Mouse (Mus musculus): ENCODE data around the gene Pramel4. TPM values are rescaled to one million over a fixed set of nuclear protein-coding genes. Genes with fewer than 3 reads are reported as not detected.

The Pramel4 gene
- not detected for total RNA-seq (2023)

GRCm38 (mm10) chr4:144058826-144059225 is at the start of gene Pramel4:
Gene Pramel4, plus strand, starts transcription at chr4:144059126.

GRCm38 (mm10) chr4:144106174-144106573 is 47.2 kb downstream of the Pramel4 start, which contains the start of gene Gm13102:
Gene Gm13102, plus strand, starts transcription at chr4:144106474.

Other genes starting within 250 kb of the Pramel4 start
- gene Gm13084, start 243.0 kb upstream of the Pramel4 start, total RNA-seq (2023) = not detected
- not detected for gene Gm13103, start 212.6 kb upstream of the Pramel4 start, total RNA-seq (2023)
- not detected for gene Pramef6, start 158.7 kb upstream of the Pramel4 start, total RNA-seq (2023)
- gene Pramef25, start 108.1 kb upstream of the Pramel4 start, total RNA-seq (2023) = not detected
- not detected for gene Gm13101, start 92.2 kb upstream of the Pramel4 start, total RNA-seq (2023)
- not detected for gene Pramef17, start 64.8 kb upstream of the Pramel4 start, total RNA-seq (2023)
- not detected for gene Gm13102, start 47.3 kb downstream of the Pramel4 start, total RNA-seq (2023)
- gene Oog3, start 103.5 kb downstream of the Pramel4 start, total RNA-seq (2023) = not detected
- gene Oog2, start 131.6 kb downstream of the Pramel4 start, total RNA-seq (2023) = not detected
- gene C87977, start 154.2 kb downstream of the Pramel4 start, total RNA-seq (2023) = not detected
- not detected for gene Pramel5, start 221.4 kb downstream of the Pramel4 start, total RNA-seq (2023)

Measured in neutrophil, adult 59 days (primary cell).